Mouse (Mus musculus) kidney, postnatal 4 days (tissue): Measurements from ENCODE around the gene Erbb2.

Experiments used
- DNase-seq, 2 experiments: peaks; one replicate each; pipeline ENCODE4 v3.0.0; 2021; ENCODE audit warnings: mixed read lengths in 2 of 2

Erbb2 gene

GRCm38 (mm10) chr11:98458121-98458990 lies 46.1 kb downstream of the Erbb2 start:
- DNase-seq: no peak

DNA sequence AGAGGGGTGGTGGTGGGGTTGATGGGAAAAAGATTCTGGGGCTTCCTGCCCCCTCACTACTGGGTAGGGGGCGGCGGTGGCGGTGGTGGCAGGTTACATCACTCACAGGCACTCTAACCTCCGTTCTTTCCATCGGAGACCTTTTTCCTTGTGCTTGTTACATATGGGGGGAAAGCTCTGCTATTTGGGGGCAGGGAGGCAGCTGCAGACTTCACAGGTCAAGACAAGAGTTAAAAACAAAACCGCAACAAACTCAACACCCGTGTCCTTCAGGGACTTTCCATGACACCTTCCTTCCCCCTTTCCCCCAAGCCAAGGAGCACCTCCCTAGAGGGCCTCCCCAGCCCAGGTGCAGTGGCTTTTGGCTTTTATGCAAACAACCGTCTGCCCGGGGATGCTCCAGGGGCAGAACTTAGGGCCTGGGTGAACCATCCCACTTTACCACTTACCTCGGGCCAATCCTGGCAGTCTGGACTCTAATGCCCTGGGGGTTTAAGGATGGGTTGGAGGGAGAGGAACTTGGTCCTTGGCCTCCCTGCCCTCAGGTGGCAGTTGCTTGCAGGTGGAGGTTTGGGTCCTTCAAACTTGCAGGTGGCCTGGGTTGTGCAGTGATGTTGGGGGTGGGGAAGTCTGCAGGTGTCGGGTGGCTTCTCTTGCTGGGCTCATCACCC lies 46.9 kb downstream of the Erbb2 start:
- no peak for DNase-seq

DNA sequence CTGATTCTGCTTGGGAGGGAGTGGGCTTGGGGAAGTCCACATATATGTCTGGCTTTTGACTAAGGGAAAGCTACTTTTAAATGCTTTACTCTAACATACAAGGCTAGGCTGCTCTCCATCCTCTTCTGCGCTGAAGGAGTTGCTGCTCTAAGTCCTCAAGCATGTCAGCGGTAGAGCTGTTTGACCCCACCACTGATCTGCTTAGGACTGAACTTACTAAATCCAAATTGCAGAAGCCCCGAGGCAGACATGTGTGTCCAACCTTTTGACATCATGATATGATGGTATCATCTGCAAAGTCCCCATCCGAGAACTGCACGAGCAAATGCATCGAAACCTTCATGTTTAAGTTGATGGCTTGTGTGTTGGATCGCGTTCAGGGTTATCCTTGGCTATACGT lies 47.6 kb downstream of the Erbb2 start:
- no peak for DNase-seq

DNA sequence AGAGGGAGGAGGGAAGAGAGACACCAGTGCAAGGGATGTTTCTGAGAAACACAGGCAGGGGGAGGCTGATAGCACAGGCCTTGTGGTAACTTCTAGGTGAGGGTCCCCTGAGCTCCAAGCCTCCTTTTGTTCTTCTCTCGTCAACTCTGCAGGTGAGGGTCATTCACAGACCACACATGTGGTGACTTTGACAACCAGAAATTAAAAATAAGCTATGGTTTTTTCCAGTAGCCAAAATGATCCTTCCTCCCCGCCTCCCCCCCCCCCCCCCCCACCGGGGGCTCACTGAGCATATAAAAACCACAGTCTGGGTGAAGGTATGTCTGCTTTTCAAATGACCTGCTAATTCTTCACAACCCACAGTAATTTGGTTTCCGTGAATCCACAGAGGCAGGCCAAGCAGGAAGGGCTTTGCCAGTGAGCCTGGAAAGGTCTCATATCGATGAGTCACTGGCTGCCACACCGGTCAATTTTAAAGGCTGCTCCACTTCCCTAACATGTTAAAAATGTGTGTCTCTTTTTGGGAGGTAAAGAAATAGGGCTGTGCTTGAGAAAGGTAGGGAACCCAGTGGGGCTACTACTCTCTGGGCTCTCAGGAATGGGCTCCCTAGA lies 48.9 kb downstream of the Erbb2 start:
- DNase-seq: no peak

GRCm38 (mm10) chr11:98462255-98462654 lies 50.0 kb downstream of the Erbb2 start:
- no peak for DNase-seq

GRCm38 (mm10) chr11:98463911-98464310 lies 51.6 kb downstream of the Erbb2 start:
- DNase-seq: no peak

DNA sequence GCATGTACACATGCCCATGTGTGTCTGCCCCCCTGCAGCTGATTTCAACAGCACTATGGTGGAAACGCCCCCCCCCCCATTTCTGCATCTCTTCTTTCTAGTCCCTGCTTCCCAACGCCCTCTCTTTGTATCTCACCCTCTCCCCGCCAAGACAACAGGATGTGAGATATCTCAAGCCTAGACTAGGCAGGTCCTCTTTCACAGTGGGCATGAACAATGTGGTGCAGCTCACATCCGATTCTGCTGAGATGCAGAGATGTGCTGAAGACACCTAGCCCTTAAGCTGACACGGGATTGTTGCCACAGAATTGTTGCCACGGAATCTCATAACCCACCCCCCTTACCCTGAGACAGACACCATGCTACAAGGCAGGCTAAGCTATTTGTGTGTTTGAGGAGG lies 52.2 kb downstream of the Erbb2 start:
- no peak for DNase-seq

- DNase-seq: no peak
Observed at GRCm38 (mm10) chr11:98469761-98470714, 57.8 kb downstream of the Erbb2 start.

GRCm38 (mm10) chr11:98470795-98471194 lies 58.5 kb downstream of the Erbb2 start:
- DNase-seq: no peak

GRCm38 (mm10) chr11:98472696-98473095 lies 60.4 kb downstream of the Erbb2 start:
- no peak for DNase-seq

DNA sequence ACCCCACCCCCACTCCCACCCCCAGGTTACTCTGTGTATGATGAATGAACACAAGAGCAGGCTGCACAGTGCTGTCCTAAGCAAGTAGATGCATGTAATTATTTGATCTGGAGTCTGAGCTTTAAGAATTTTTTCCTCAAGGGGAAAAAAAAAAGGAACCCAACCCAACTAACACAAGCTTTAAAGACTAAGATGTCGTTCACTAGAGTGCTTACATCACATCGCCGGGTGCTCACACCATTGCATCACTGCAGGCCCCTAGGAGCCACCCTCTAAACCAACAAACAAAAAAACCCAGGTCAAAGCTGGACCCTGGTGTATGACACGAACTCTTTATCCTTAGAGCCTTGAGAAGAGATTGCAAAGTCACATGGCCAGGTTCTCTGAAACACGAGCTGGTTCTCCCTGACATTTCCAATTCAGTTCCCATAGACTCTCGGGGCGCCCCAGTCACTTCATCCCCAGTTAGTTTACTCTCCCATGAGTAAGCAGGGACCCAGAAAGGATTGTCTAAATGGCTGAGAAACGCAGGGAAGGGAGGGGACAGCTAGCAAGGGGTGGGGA lies 61.7 kb downstream of the Erbb2 start:
- DNase-seq: no peak

DNA sequence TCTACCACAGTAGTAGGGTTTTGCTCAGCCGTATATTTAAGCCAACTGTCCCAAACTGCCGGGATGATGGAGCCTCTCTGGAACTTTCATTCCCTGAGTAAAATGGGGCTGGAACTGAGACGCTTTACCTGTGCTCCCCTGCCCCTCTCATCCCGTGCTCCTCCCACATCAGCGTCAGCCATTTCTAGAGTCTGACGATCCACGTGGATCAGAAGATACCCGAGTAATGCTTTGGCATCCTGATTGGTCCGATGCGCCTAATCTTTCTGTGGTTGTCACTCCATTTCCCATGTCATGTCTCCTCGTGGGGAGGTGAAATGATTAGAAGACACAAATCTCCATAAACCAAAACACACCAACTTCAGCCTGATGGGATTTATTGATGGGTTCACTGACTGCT lies 62.7 kb downstream of the Erbb2 start:
- no peak for DNase-seq

GRCm38 (mm10) chr11:98475630-98476433 lies 63.6 kb downstream of the Erbb2 start:
- DNase-seq: no peak

DNA sequence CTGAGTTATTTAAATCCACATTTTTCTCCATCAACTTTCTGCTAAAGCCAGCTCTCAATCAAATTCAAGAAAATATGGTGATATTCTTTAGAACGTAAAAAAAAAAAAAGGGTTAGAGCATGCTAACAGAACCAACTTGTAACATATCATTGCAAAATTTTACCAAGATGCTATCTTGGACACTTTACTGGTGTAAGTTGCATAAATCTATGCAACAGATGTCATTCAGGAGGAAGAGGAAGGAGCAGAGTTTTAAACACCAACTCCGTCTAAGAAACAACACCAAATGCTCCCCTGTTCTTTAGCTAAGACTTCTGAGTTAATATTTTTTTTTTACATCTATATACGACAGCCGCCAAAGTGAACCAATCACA lies 64.2 kb downstream of the Erbb2 start:
- no peak for DNase-seq

GRCm38 (mm10) chr11:98477011-98477701 lies 64.9 kb downstream of the Erbb2 start:
- DNase-seq: no peak

DNA sequence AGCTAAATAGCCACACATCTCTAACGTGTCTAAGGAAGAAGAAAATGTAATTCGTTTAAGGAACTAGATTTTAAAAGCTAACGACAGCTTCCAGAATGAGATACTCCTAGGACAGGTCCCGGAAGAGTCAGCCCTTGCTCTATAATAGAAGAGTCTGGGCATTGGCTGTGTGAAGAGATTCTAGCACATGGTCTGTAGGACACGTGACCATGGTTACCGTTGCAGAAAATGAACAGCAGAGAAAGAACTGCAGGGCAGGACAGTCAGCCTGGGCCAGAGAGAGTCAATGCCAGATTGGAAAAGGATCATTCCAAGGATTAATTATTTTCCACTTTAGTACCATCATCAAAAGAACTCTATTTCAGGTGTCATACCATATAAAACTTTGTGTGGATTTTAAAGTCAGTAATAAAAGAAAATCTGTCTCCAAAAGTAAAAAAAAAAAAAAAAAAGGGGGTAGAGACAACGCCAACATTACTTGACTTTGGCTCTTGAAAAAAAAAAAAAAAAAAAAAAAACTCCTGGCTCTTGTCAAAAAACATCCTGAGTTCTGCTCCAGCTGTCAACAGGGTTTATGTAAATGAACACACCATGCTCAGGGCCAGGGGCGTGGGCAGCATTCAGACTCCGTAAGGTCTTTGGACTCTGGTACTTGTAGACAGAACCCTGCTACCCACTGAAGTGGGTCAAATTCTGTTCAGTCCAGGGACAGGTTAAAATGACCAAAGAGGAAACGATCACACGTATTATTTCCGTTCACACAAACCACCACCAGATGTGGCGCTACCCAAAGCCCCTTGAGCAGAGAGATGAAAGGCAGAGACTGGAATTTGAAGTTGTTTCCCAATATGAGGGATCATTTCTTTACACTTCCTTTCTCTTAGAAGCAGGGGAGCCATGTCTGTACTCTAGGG lies 67.0 kb downstream of the Erbb2 start:
- no peak for DNase-seq

DNA sequence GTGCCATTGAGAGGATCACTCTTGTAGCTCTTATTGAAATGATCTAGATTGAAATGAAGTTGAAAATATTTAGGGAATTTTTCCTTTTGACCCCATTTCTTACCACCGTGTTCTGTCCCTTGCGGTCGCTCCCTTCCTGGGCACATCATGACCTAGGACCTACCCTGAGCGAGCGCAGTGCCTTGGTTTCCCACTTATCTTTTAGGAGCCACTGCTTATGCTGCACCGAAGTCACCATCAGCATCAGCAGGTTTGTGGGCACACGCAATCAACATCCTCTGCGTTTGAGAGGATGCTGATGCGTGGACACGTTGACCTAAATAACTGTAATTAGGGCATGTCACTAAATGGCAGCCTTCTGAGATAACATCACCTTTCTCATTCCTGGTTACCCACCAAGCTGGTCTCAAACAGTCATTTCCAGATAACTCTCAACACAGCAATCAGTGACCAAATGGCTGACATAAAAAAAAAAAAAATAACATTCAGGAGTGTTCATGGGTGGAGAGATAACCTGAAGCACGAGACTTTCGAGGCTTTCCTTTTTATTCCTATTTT lies 67.7 kb downstream of the Erbb2 start:
- no peak for DNase-seq

DNA sequence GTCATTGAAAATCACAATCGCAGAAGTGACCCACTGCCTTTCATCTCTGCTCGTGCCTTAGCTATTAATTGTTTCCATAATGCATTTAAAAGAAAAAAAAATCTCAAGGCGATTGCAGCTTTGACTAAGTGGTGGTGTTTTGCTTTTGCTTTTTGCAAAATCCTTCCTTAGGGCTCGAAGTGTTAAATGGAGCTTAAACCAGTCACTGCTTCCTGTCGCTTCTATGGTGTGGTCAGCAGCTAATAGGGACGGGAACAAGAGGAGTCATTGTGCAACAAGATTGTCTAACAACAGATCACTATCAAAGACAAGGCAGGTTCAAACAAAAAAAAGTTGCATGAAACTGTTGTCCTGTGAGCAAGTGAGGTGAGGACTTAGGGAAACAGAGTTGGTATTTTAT lies 69.0 kb downstream of the Erbb2 start:
- no peak for DNase-seq

GRCm38 (mm10) chr11:98482067-98482466 lies 69.8 kb downstream of the Erbb2 start:
- DNase-seq: no peak
